In the genomic region with DNA sequence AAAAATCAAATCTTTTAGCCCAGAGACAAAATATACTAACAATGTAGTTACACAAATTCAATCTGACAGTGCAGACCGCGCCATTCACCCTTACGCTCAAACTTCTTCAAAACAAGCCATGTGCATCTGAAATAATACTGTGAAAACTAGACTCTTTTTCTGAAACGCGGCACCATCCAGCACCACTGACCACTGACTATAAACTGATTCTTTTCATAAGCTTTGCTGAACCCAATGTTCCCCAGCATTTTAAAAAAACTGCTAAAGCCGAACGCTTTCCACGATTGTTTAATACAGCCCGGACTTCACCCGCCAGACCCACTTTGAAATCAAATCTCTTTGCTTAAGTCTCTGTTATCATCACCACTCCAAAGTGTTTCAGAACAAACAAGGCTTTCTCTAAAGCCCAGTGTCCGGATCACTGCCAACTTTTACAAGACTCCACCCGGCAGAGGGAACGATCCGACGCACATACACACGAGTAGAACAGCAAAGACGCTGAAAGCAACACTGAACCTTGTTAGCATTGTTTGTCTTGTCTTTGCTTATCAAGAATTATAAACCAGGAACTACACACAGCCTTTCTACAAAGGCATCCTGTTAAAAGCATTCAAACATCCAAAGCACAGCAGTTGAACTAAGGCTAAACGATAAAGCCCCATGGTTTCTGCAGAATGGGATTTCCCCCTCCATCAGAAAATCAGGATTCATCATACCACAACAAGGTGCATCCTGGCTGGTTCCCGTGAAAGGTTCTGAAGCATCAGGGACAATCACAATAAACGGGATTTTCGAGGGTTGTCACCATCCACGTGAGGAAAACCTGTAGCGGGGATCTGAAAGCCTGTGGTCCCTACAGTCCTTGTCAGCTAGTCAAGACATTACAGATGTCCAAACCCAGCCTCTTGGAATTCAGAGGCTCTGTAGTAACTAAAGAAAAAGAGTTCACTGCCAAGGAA, we compare ENCODE assay signal across 10 mouse cellular contexts. TPM values are rescaled to one million over a fixed set of nuclear protein-coding genes. Genes with fewer than 3 reads are reported as not detected.
DNase-seq lines count a peak whose midpoint lies in the region; ATAC-seq and TF ChIP-seq lines count a peak whose summit lies in the region.
"Had no signal": no experiment of that assay in that cellular context is flagged by ENCODE, and none has a peak within 500 bp of the region (broad histone marks: within the 10 kb centered on the region; RNA-seq: fewer than 3 reads in every experiment).

No protein-coding gene starts in this region.

- H3K4me3 ChIP-seq in forebrain, embryonic 11.5 days (ENCODE audit: low read depth, low read length): peak overlapping the region; percentile 35
- H3K4me3 ChIP-seq in hindbrain, embryonic 12.5 days: peak overlapping the region; percentile 18
- H3K4me3 ChIP-seq in midbrain, embryonic 12.5 days: peak overlapping the region; percentile 42

- peaks cover 17% of the 10 kb centered on the region; the same call in 1 of the 2 replicates for H3K4me1 ChIP-seq in forebrain, embryonic 11.5 days (replicated peaks; ENCODE audit: control insufficient read depth, insufficient read depth, low read length)
- H3K4me1 ChIP-seq in hindbrain, embryonic 12.5 days: peaks cover 9% of the 10 kb centered on the region; the same call in 1 of the 2 replicates
- H3K4me1 ChIP-seq in midbrain, embryonic 12.5 days: peaks cover 34% of the 10 kb centered on the region

- no peaks in the 10 kb centered on the region for H3K27me3 ChIP-seq in forebrain, embryonic 11.5 days (ENCODE audit: control insufficient read depth, insufficient read depth, low read length)
- no peaks in the 10 kb centered on the region for H3K27me3 ChIP-seq in hindbrain, embryonic 12.5 days
- no peaks in the 10 kb centered on the region for H3K27me3 ChIP-seq in midbrain, embryonic 12.5 days

- intact Hi-C loops in left cerebral cortex, postnatal 4 days (cut with DNase I): no loop called here

- 35% methylated on average over 23 of the region's 23 CpGs for WGBS in forebrain, embryonic 11.5 days
- WGBS in hindbrain, embryonic 12.5 days: 59% methylated on average over 23 of the region's 23 CpGs
- 19% methylated on average over 23 of the region's 23 CpGs for WGBS in midbrain, embryonic 12.5 days

- H3K4me2 ChIP-seq in forebrain, embryonic 11.5 days (ENCODE audit: low read depth, low read length, severe bottlenecking): peak overlapping the region; percentile 56
- H3K4me2 ChIP-seq in hindbrain, embryonic 12.5 days (replicated peaks): peak overlapping the region; percentile 39
- H3K4me2 ChIP-seq in midbrain, embryonic 12.5 days (replicated peaks): peak overlapping the region; percentile 57

- H3K27ac ChIP-seq in forebrain, embryonic 11.5 days (ENCODE audit: low read depth, low read length): peak overlapping the region; percentile 87
- H3K27ac ChIP-seq in hindbrain, embryonic 12.5 days: 0 out of 2 replicates have a peak overlapping the region, but pooled peaks have one; percentile 23
- peak overlapping the region; percentile 75 for H3K27ac ChIP-seq in midbrain, embryonic 12.5 days (replicated peaks)

- DNase-seq in brain, embryonic 14.5 days (ENCODE audit: low read depth): peak; percentile 69
- no peak for DNase-seq in forebrain, embryonic 11.5 days (ENCODE audit: low spot score)
- DNase-seq in left cerebral cortex, postnatal 4 days: no peak
- DNase-seq in gastrocnemius, adult 8-10 months (ENCODE audit: low spot score in 2 of 2): no peak
- DNase-seq in layer of hippocampus, adult 11-12 months (ENCODE audit: low spot score): no peak
- DNase-seq: layer of hippocampus, postnatal 36 days; thymus, adult 2 months had no signal

- H3K36me3 ChIP-seq in forebrain, embryonic 11.5 days (ENCODE audit: control insufficient read depth, insufficient read depth, low read length): no peaks in the 10 kb centered on the region
- no peaks in the 10 kb centered on the region for H3K36me3 ChIP-seq in hindbrain, embryonic 12.5 days
- H3K36me3 ChIP-seq in midbrain, embryonic 12.5 days: no peaks in the 10 kb centered on the region
- H3K36me3 ChIP-seq: G1E had no signal

- TF ChIP-seq POLR2A in brain, embryonic 14.5 days (IDR thresholded peaks at IDR 0.05; ENCODE audit: borderline replicate concordance, extremely low read depth, insufficient read depth, insufficient read length, poor library complexity, severe bottlenecking): no peak

- ATAC-seq in forebrain, embryonic 11.5 days (replicated peaks; ENCODE audit: low FRiP score): peak; percentile 18
- ATAC-seq in hindbrain, embryonic 12.5 days (ENCODE audit: low FRiP score): no peak; the same call in 1 of the 2 replicates
- ATAC-seq in midbrain, embryonic 12.5 days (ENCODE audit: low FRiP score, low read depth): peak; percentile 25

- no peaks in the 10 kb centered on the region for H3K9me3 ChIP-seq in forebrain, embryonic 11.5 days (ENCODE audit: control insufficient read depth, low read length)
- H3K9me3 ChIP-seq in hindbrain, embryonic 12.5 days (replicated peaks): no peaks in the 10 kb centered on the region
- no peaks in the 10 kb centered on the region for H3K9me3 ChIP-seq in midbrain, embryonic 12.5 days
- H3K9me3 ChIP-seq: G1E had no signal

- peak overlapping the region; percentile 69 for H3K9ac ChIP-seq in forebrain, embryonic 11.5 days (ENCODE audit: low read length)
- no peak overlapping the region; the same call in 1 of the 2 replicates for H3K9ac ChIP-seq in hindbrain, embryonic 12.5 days
- H3K9ac ChIP-seq in midbrain, embryonic 12.5 days (replicated peaks): peak overlapping the region; percentile 61

- no peak for TF ChIP-seq CTCF in brain, embryonic 14.5 days (IDR thresholded peaks at IDR 0.05; ENCODE audit: borderline replicate concordance, extremely low read depth, insufficient read depth, insufficient read length)

RNA-seq across cellular contexts. Expression of gene Tmem30a, which starts 36.8 kb away (rescaled TPM):
- 35.0 and 53.3 TPM in 2 replicates for polyA plus RNA-seq in brain, embryonic 14.5 days (2012; rRNA removed)
- polyA plus RNA-seq in forebrain, embryonic 11.5 days (2014; fragmentation: Nextera tagmentation; extraction: Ambion mirVana): 77.6 and 84.9 TPM in 2 replicates
- 101 and 104 TPM in 2 replicates for polyA plus RNA-seq in hindbrain, embryonic 12.5 days (2016; fragmentation: Nextera tagmentation; extraction: Ambion mirVana)
- 97.1 and 104 TPM in 2 replicates for polyA plus RNA-seq in midbrain, embryonic 12.5 days (2016; fragmentation: Nextera tagmentation; extraction: Ambion mirVana)
- total RNA-seq in left cerebral cortex, postnatal 4 days (2021): 100 to 1,000 TPM; 120 to 123 TPM
- 10 to 100 TPM; 64.3 to 86.5 (median 70.3) TPM for total RNA-seq in gastrocnemius, adult 8-10 months (2022)

Comparison
In these comparisons a context has a peak if more than half of its experiments do, and no peak if none do; other contexts are left out.
1. H3K27ac ChIP-seq: peak in every context shown above with its lines; median percentile 87 in forebrain, embryonic 11.5 days; 75 in midbrain, embryonic 12.5 days; 23 in hindbrain, embryonic 12.5 days.